Mouse (Mus musculus) midbrain, embryonic 16.5 days (tissue): Measurements from ENCODE around the gene AI597479. TPM values are rescaled to one million over a fixed set of nuclear protein-coding genes. Genes with fewer than 3 reads are reported as not detected.
A peak's percentile ranks its signal among the peaks of the same experiment; 100 is the strongest.

Source experiments
- ATAC-seq: fragments of 200-750 bp; cut with Nextera tagmentation; 2 replicates; pipeline ENCODE4 v1.8.0; 2017; ENCODE audit warnings: moderate TSS enrichment
- H3K27ac ChIP-seq: fragments of 300-500 bp; sonication (generic); 2 replicates; pipeline ENCODE4 v1.5.1; 2014; ENCODE audit warnings: mild to moderate bottlenecking, low read length, mixed read lengths
- H3K27me3 ChIP-seq: fragments of 300-500 bp; sonication (generic); 2 replicates; pipeline ENCODE4 v1.6.1; 2014; ENCODE audit warnings: low read depth, low read length, mixed read lengths; ENCODE audit not compliant: control insufficient read depth, insufficient read depth
- H3K36me3 ChIP-seq: fragments of 300-500 bp; sonication (generic); 2 replicates; pipeline ENCODE4 v1.6.1; 2014; ENCODE audit warnings: mild to moderate bottlenecking, low read length, moderate library complexity, mixed read lengths; ENCODE audit not compliant: control insufficient read depth, insufficient read depth
- H3K4me1 ChIP-seq: fragments of 300-500 bp; sonication (generic); 2 replicates; pipeline ENCODE4 v1.6.1; 2014; ENCODE audit warnings: mild to moderate bottlenecking, low read length, mixed read lengths; ENCODE audit not compliant: control insufficient read depth, insufficient read depth
- H3K4me2 ChIP-seq: fragments of 300-500 bp; sonication (generic); 2 replicates; pipeline ENCODE4 v1.6.1; 2014; ENCODE audit warnings: mild to moderate bottlenecking, low read length, mixed read lengths
- H3K4me3 ChIP-seq: fragments of 300-500 bp; sonication (generic); 2 replicates; pipeline ENCODE4 v1.5.1; 2014; ENCODE audit warnings: low read depth, mild to moderate bottlenecking, low read length, moderate library complexity, mixed read lengths
- H3K9ac ChIP-seq: fragments of 300-500 bp; sonication (generic); 2 replicates; pipeline ENCODE4 v1.6.1; 2014; ENCODE audit warnings: low read depth, low read length, mixed read lengths
- H3K9me3 ChIP-seq: fragments of 300-500 bp; sonication (generic); replicated peaks from 2 replicates; pipeline ENCODE4 v1.6.1; 2014; ENCODE audit warnings: mild to moderate bottlenecking, low read length, mixed read lengths; ENCODE audit not compliant: control insufficient read depth, poor library complexity, severe bottlenecking
- WGBS: fragments of 180-500 bp; shearing (Covaris S2); extraction: QIAGEN DNeasy Blood & Tissue Kit; methylation state at CpG from one replicate; pipeline ENCODE4 v1.1.7; 2014; 5-methylcytosine and 5-hydroxymethylcytosine counted together
- polyA plus RNA-seq: library from polyadenylated mRNA; unstranded; fragments of >200 nt; fragmentation: Nextera tagmentation; extraction: Ambion mirVana; gene quantifications from 2 replicates; pipeline ENCODE4 v1.2.1, GENCODE M21; 2015

The AI597479 gene
- polyA plus RNA-seq, 1 experiment from 2014 or later = 57.5 TPM

GRCm38 (mm10) chr1:43074791-43075190, 23.7 kb upstream of the AI597479 start:
- no peak for ATAC-seq
- 97% methylated on average over 2 of the region's 2 CpGs for WGBS

GRCm38 (mm10) chr1:43078124-43078523, 20.4 kb upstream of the AI597479 start:
- Histone ChIP-seq H3K27ac (no peak overlapping the region), H3K9ac (no peak overlapping the region), H3K4me1 (no peaks in the 10 kb centered on the region), H3K9me3 (no peaks in the 10 kb centered on the region), H3K4me2 (no peak overlapping the region), H3K4me3 (no peak overlapping the region), H3K36me3 (peaks cover 7% of the 10 kb centered on the region; the same call in 1 of the 2 replicates), H3K27me3 (no peaks in the 10 kb centered on the region)
- 85% methylated on average over 2 of the region's 2 CpGs for WGBS
- ATAC-seq = no peak

More at GRCm38 (mm10) chr1:43074791-43075190, 23.7 kb upstream of the AI597479 start:
- no peaks in the 10 kb centered on the region for H3K27me3 ChIP-seq
- H3K4me3 ChIP-seq = no peak overlapping the region
- H3K27ac ChIP-seq = no peak overlapping the region
- no peak overlapping the region for H3K9ac ChIP-seq
- H3K36me3 ChIP-seq = peaks cover 7% of the 10 kb centered on the region; the same call in 1 of the 2 replicates
- no peaks in the 10 kb centered on the region for H3K4me1 ChIP-seq
- H3K4me2 ChIP-seq = no peak overlapping the region
- H3K9me3 ChIP-seq = no peaks in the 10 kb centered on the region

- ATAC-seq = no peak
- H3K4me3 ChIP-seq = no peak overlapping the region
- no peaks in the 10 kb centered on the region for H3K27me3 ChIP-seq
- H3K4me2 ChIP-seq = no peak overlapping the region
- H3K4me1 ChIP-seq = no peaks in the 10 kb centered on the region
- no peaks in the 10 kb centered on the region for H3K9me3 ChIP-seq
- 89% methylated on average over 5 of the region's 5 CpGs for WGBS
- no peak overlapping the region for H3K27ac ChIP-seq
- no peak overlapping the region for H3K9ac ChIP-seq
- H3K36me3 ChIP-seq = no peaks in the 10 kb centered on the region
Observed at GRCm38 (mm10) chr1:43082946-43083345, 15.6 kb upstream of the AI597479 start.

- H3K9me3 ChIP-seq = no peaks in the 10 kb centered on the region
- no peak overlapping the region for H3K4me2 ChIP-seq
- WGBS = 92% methylated on average over 1 of the region's 1 CpGs
- no peak for ATAC-seq
- no peak overlapping the region for H3K27ac ChIP-seq
- no peaks in the 10 kb centered on the region for H3K27me3 ChIP-seq
- H3K36me3 ChIP-seq = no peaks in the 10 kb centered on the region
- H3K4me1 ChIP-seq = peaks cover 24% of the 10 kb centered on the region
- no peak overlapping the region for H3K4me3 ChIP-seq
- H3K9ac ChIP-seq = no peak overlapping the region
Observed at GRCm38 (mm10) chr1:43090418-43090817, 8.1 kb upstream of the AI597479 start.

- H3K9ac ChIP-seq = peak overlapping the region; percentile 93
Observed at GRCm38 (mm10) chr1:43091306-43092055, 7.0 kb upstream of the AI597479 start.

GRCm38 (mm10) chr1:43092056-43093015, 6.2 kb upstream of the AI597479 start:
- under 1% methylated on average over 99 of the region's 102 CpGs for WGBS
- peak overlapping the region; percentile 87 for H3K27ac ChIP-seq
- H3K27me3 ChIP-seq = no peaks in the 10 kb centered on the region
- no peaks in the 10 kb centered on the region for H3K36me3 ChIP-seq
- ATAC-seq = peak; percentile 84
- peak overlapping the region; percentile 93 for H3K9ac ChIP-seq
- peak overlapping the region; percentile 80 for H3K4me3 ChIP-seq
- H3K4me1 ChIP-seq = peaks cover 28% of the 10 kb centered on the region
- H3K9me3 ChIP-seq = no peaks in the 10 kb centered on the region
- H3K4me2 ChIP-seq = peak overlapping the region; percentile 88

More at GRCm38 (mm10) chr1:43091306-43092055, 7.0 kb upstream of the AI597479 start:
- peak; percentile 34; the same call in 1 of the 2 replicates for ATAC-seq
- no peaks in the 10 kb centered on the region for H3K27me3 ChIP-seq
- no peaks in the 10 kb centered on the region for H3K9me3 ChIP-seq
- H3K36me3 ChIP-seq = no peaks in the 10 kb centered on the region
- peak overlapping the region; percentile 88 for H3K4me2 ChIP-seq
- peak overlapping the region; percentile 87 for H3K27ac ChIP-seq
- WGBS = 46% methylated on average over 13 of the region's 13 CpGs
- peak overlapping the region; percentile 80 for H3K4me3 ChIP-seq
- peaks cover 24% of the 10 kb centered on the region for H3K4me1 ChIP-seq

- Histone ChIP-seq H3K36me3 (no peaks in the 10 kb centered on the region), H3K27me3 (no peaks in the 10 kb centered on the region), H3K4me1 (peaks cover 32% of the 10 kb centered on the region), H3K27ac (no peak overlapping the region), H3K9ac (no peak overlapping the region), H3K9me3 (no peaks in the 10 kb centered on the region), H3K4me2 (no peak overlapping the region), H3K4me3 (no peak overlapping the region)
- ATAC-seq = no peak
- 83% methylated on average over 2 of the region's 2 CpGs for WGBS
Observed at GRCm38 (mm10) chr1:43094206-43094605, 4.3 kb upstream of the AI597479 start.

GRCm38 (mm10) chr1:43108729-43109128, 10.2 kb downstream of the AI597479 start:
- Histone ChIP-seq H3K4me1 (no peaks in the 10 kb centered on the region), H3K4me3 (no peak overlapping the region)
- WGBS = 85% methylated on average over 2 of the region's 2 CpGs

More at GRCm38 (mm10) chr1:43108729-43109128, 10.2 kb downstream of the AI597479 start:
- H3K27ac ChIP-seq = no peak overlapping the region
- H3K9ac ChIP-seq = no peak overlapping the region
- no peaks in the 10 kb centered on the region for H3K9me3 ChIP-seq
- no peaks in the 10 kb centered on the region for H3K27me3 ChIP-seq
- H3K4me2 ChIP-seq = no peak overlapping the region
- peaks cover 25% of the 10 kb centered on the region for H3K36me3 ChIP-seq
- no peak for ATAC-seq
